Mouse (Mus musculus) olfactory bulb, adult 2 months (tissue): ENCODE data around the gene Nfu1.

Source experiments
- CTCF ChIP-seq: fragments of 200-500 bp; IDR thresholded peaks from 2 replicates; pipeline ENCODE4 v1.5.1; 2012; ENCODE audit warnings: low read depth, mild to moderate bottlenecking, low read length, moderate library complexity; ENCODE audit not compliant: insufficient read depth
- POLR2A ChIP-seq: fragments of 200-500 bp; IDR thresholded peaks from 2 replicates; pipeline ENCODE4 v1.6.1; 2012; ENCODE audit warnings: mild to moderate bottlenecking, low read depth, low read length, moderate library complexity; ENCODE audit not compliant: insufficient read depth

- TF ChIP-seq POLR2A (no peak), CTCF (no peak)
Observed at GRCm38 (mm10) chr6:86992349-86992748, 16.7 kb upstream of the Nfu1 start.
